Mouse (Mus musculus): Measurements from ENCODE around the gene Ssbp2. TPM values are rescaled to one million over a fixed set of nuclear protein-coding genes. Genes with fewer than 3 reads are reported as not detected.

Gene Ssbp2
- polyA plus RNA-seq, 1 experiment from 2014 or later, result 21.6 TPM

GRCm38 (mm10) chr13:91695406-91695805 is 235.3 kb downstream of the Ssbp2 start:
- WGBS (ENCODE audit: insufficient replicate concordance), result 77% methylated on average over 2 of the region's 2 CpGs
- Histone ChIP-seq H3K27me3 (ENCODE audit: insufficient read depth, low read length) (no peaks in the 10 kb centered on the region), H3K9me3 (ENCODE audit: low read length) (no peaks in the 10 kb centered on the region), H3K27ac (ENCODE audit: low read depth) (no peak overlapping the region), H3K36me3 (replicated peaks; ENCODE audit: insufficient read depth, low read length) (0 out of 2 replicates have a peak, but pooled peaks cover under 1% of the 10 kb centered on the region), H3K4me2 (ENCODE audit: low read depth, low read length) (no peak overlapping the region), H3K4me3 (ENCODE audit: low read depth, low read length) (no peak overlapping the region), H3K4me1 (ENCODE audit: insufficient read depth) (no peaks in the 10 kb centered on the region), H3K9ac (replicated peaks) (no peak overlapping the region)
- TF ChIP-seq CTCF (IDR thresholded peaks at IDR 0.05; ENCODE audit: low read depth), result no peak
- no peak for TF ChIP-seq EP300 (IDR thresholded peaks at IDR 0.05; ENCODE audit: low read depth)
- ATAC-seq (no peak), DNase-seq (no peak)

GRCm38 (mm10) chr13:91696109-91696645 is 236.1 kb downstream of the Ssbp2 start:
- TF ChIP-seq EP300 (IDR thresholded peaks at IDR 0.05; ENCODE audit: low read depth), result no peak
- no peak for TF ChIP-seq CTCF (IDR thresholded peaks at IDR 0.05; ENCODE audit: low read depth)
- ATAC-seq, result no peak
- WGBS (ENCODE audit: insufficient replicate concordance), result 64% methylated on average over 2 of the region's 2 CpGs

GRCm38 (mm10) chr13:91697011-91697410 is 236.9 kb downstream of the Ssbp2 start:
- 0 out of 2 replicates have a peak, but pooled peaks cover 3% of the 10 kb centered on the region for H3K36me3 ChIP-seq (replicated peaks; ENCODE audit: insufficient read depth, low read length)
- DNase-seq, result no peak

More at GRCm38 (mm10) chr13:91696109-91696645, 236.1 kb downstream of the Ssbp2 start:
- no peak for DNase-seq
- Histone ChIP-seq H3K27ac (ENCODE audit: low read depth) (no peak overlapping the region), H3K4me2 (ENCODE audit: low read depth, low read length) (no peak overlapping the region), H3K27me3 (ENCODE audit: insufficient read depth, low read length) (no peaks in the 10 kb centered on the region), H3K36me3 (replicated peaks; ENCODE audit: insufficient read depth, low read length) (0 out of 2 replicates have a peak, but pooled peaks cover under 1% of the 10 kb centered on the region), H3K4me3 (ENCODE audit: low read depth, low read length) (no peak overlapping the region), H3K9ac (replicated peaks) (no peak overlapping the region), H3K4me1 (ENCODE audit: insufficient read depth) (no peaks in the 10 kb centered on the region), H3K9me3 (ENCODE audit: low read length) (no peaks in the 10 kb centered on the region)

GRCm38 (mm10) chr13:91702337-91702736 is 242.3 kb downstream of the Ssbp2 start:
- H3K27ac ChIP-seq (ENCODE audit: low read depth), result no peak overlapping the region
- TF ChIP-seq CTCF (IDR thresholded peaks at IDR 0.05; ENCODE audit: low read depth) (no peak), EP300 (IDR thresholded peaks at IDR 0.05; ENCODE audit: low read depth) (no peak)
- 44% methylated on average over 6 of the region's 6 CpGs for WGBS (ENCODE audit: insufficient replicate concordance)
- no peaks in the 10 kb centered on the region for H3K27me3 ChIP-seq (ENCODE audit: insufficient read depth, low read length)
- H3K36me3 ChIP-seq (replicated peaks; ENCODE audit: insufficient read depth, low read length), result 0 out of 2 replicates have a peak, but pooled peaks cover 3% of the 10 kb centered on the region
- H3K4me3 ChIP-seq (ENCODE audit: low read depth, low read length), result no peak overlapping the region
- ATAC-seq (peak; percentile 84), DNase-seq (no peak)
- no peak overlapping the region for H3K4me2 ChIP-seq (ENCODE audit: low read depth, low read length)
- no peak overlapping the region for H3K9ac ChIP-seq (replicated peaks)
- H3K9me3 ChIP-seq (ENCODE audit: low read length), result no peaks in the 10 kb centered on the region
- H3K4me1 ChIP-seq (ENCODE audit: insufficient read depth), result no peaks in the 10 kb centered on the region

More at GRCm38 (mm10) chr13:91697011-91697410, 236.9 kb downstream of the Ssbp2 start:
- TF ChIP-seq CTCF (IDR thresholded peaks at IDR 0.05; ENCODE audit: low read depth), result peak; percentile 72
- no peak for TF ChIP-seq EP300 (IDR thresholded peaks at IDR 0.05; ENCODE audit: low read depth)
- H3K27me3 ChIP-seq (ENCODE audit: insufficient read depth, low read length), result no peaks in the 10 kb centered on the region
- no peak overlapping the region for H3K4me3 ChIP-seq (ENCODE audit: low read depth, low read length)
- no peaks in the 10 kb centered on the region for H3K9me3 ChIP-seq (ENCODE audit: low read length)
- H3K4me1 ChIP-seq (ENCODE audit: insufficient read depth), result no peaks in the 10 kb centered on the region
- H3K27ac ChIP-seq (ENCODE audit: low read depth), result no peak overlapping the region
- peak; percentile 40 for ATAC-seq
- WGBS (ENCODE audit: insufficient replicate concordance), result 39% methylated on average over 3 of the region's 3 CpGs
- H3K4me2 ChIP-seq (ENCODE audit: low read depth, low read length), result no peak overlapping the region
- H3K9ac ChIP-seq (replicated peaks), result no peak overlapping the region

GRCm38 (mm10) chr13:91719487-91719886 is 259.4 kb downstream of the Ssbp2 start:
- no peak overlapping the region for H3K27ac ChIP-seq (ENCODE audit: low read depth)
- 89% methylated on average over 6 of the region's 6 CpGs for WGBS (ENCODE audit: insufficient replicate concordance)
- no peak for TF ChIP-seq CTCF (IDR thresholded peaks at IDR 0.05; ENCODE audit: low read depth)
- TF ChIP-seq EP300 (IDR thresholded peaks at IDR 0.05; ENCODE audit: low read depth), result no peak
- H3K4me2 ChIP-seq (ENCODE audit: low read depth, low read length), result no peak overlapping the region
- no peaks in the 10 kb centered on the region for H3K27me3 ChIP-seq (ENCODE audit: insufficient read depth, low read length)
- no peak for ATAC-seq
- H3K36me3 ChIP-seq (replicated peaks; ENCODE audit: insufficient read depth, low read length), result no peaks in the 10 kb centered on the region
- H3K9me3 ChIP-seq (ENCODE audit: low read length), result no peaks in the 10 kb centered on the region
- no peak overlapping the region for H3K9ac ChIP-seq (replicated peaks)
- DNase-seq, result no peak
- 0 out of 2 replicates have a peak, but pooled peaks cover 5% of the 10 kb centered on the region for H3K4me1 ChIP-seq (ENCODE audit: insufficient read depth)
- no peak overlapping the region for H3K4me3 ChIP-seq (ENCODE audit: low read depth, low read length)

GRCm38 (mm10) chr13:91723108-91723735 is 263.1 kb downstream of the Ssbp2 start:
- ATAC-seq (peak; percentile 79), DNase-seq (no peak)
- Histone ChIP-seq H3K4me1 (ENCODE audit: insufficient read depth) (0 out of 2 replicates have a peak, but pooled peaks cover 5% of the 10 kb centered on the region), H3K4me2 (ENCODE audit: low read depth, low read length) (no peak overlapping the region), H3K36me3 (replicated peaks; ENCODE audit: insufficient read depth, low read length) (no peaks in the 10 kb centered on the region), H3K9ac (replicated peaks) (no peak overlapping the region), H3K27ac (ENCODE audit: low read depth) (no peak overlapping the region), H3K4me3 (ENCODE audit: low read depth, low read length) (no peak overlapping the region), H3K9me3 (ENCODE audit: low read length) (no peaks in the 10 kb centered on the region), H3K27me3 (ENCODE audit: insufficient read depth, low read length) (no peaks in the 10 kb centered on the region)
- TF ChIP-seq EP300 (IDR thresholded peaks at IDR 0.05; ENCODE audit: low read depth) (no peak), CTCF (IDR thresholded peaks at IDR 0.05; ENCODE audit: low read depth) (peak; percentile 73)
- 63% methylated on average over 8 of the region's 8 CpGs for WGBS (ENCODE audit: insufficient replicate concordance)
